Mouse (Mus musculus) bone marrow, adult 2 months (tissue): Measurements from ENCODE around the gene 2010003K11Rik.

Experiments used
- CTCF ChIP-seq: fragments of 200-500 bp; IDR thresholded peaks from 2 replicates; pipeline ENCODE4 v1.5.1; 2011; ENCODE audit warnings: low read length, control low read depth; ENCODE audit not compliant: control insufficient read depth, insufficient read depth
- POLR2A ChIP-seq: fragments of 200-500 bp; IDR thresholded peaks from 2 replicates; pipeline ENCODE4 v1.6.1; 2011; ENCODE audit warnings: low read depth, mild to moderate bottlenecking, control low read depth, low read length, borderline replicate concordance; ENCODE audit not compliant: control insufficient read depth

DNA sequence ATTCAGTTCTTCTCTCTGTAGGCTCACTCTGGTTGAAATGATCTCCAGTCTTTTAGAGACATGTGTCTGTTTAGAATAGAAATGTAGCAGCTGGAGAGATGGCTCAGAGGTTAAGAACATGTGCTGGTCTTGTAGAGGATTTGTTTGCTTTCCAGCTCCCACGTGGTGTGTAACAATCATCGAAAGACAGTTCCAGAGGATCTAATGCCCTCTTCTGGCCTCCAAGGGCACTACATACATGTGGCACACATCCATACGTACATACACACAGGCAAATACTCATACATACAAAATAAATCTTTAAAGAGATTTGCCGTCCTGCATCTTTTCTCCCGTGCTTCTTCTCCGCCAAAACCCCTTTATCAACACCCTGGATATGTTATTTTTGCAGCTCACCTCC, 41.9 kb upstream of the 2010003K11Rik start:
- no peak for TF ChIP-seq CTCF
- no peak for TF ChIP-seq POLR2A
